Mouse (Mus musculus) cerebellum, adult 8-10 months (tissue): Measurements from ENCODE around the gene Casp12.
"Not testable (repeated sequence)": the region's sequence is repeated elsewhere in the genome, so short reads cannot be mapped to it uniquely, and the experiment has no call there.

Source experiments
- DNase-seq: peaks from one replicate; pipeline ENCODE4 v3.0.0; 2022

The Casp12 gene

GRCm38 (mm10) chr9:5345291-5345898 is at the start of gene Casp12:
Gene Casp12, plus strand, starts transcription at chr9:5345430.
- DNase-seq = no peak

GRCm38 (mm10) chr9:5296354-5297237 is 48.6 kb upstream of the Casp12 start:
- no peak for DNase-seq

- DNase-seq = no peak
Measured at GRCm38 (mm10) chr9:5298329-5299131, 46.7 kb upstream of the Casp12 start, which contains the start of gene Casp1. Gene Casp1, plus strand, starts transcription at chr9:5298517.

- DNase-seq = no peak
Measured at GRCm38 (mm10) chr9:5299132-5299381, 46.2 kb upstream of the Casp12 start.

- DNase-seq = no peak
Measured at GRCm38 (mm10) chr9:5308561-5308960, 36.7 kb upstream of the Casp12 start, which contains the start of gene Casp4. Gene Casp4, plus strand, starts transcription at chr9:5308828.

GRCm38 (mm10) chr9:5310112-5310511 is 35.1 kb upstream of the Casp12 start:
- DNase-seq = no peak

GRCm38 (mm10) chr9:5311435-5311834 is 33.8 kb upstream of the Casp12 start:
- no peak for DNase-seq

GRCm38 (mm10) chr9:5328204-5328603 is 17.0 kb upstream of the Casp12 start:
- no peak for DNase-seq

GRCm38 (mm10) chr9:5332441-5332840 is 12.8 kb upstream of the Casp12 start:
- no peak for DNase-seq

GRCm38 (mm10) chr9:5333422-5333821 is 11.8 kb upstream of the Casp12 start:
- no peak for DNase-seq

GRCm38 (mm10) chr9:5343092-5343491 is 2.1 kb upstream of the Casp12 start:
- DNase-seq = no peak

- no peak for DNase-seq
Measured at GRCm38 (mm10) chr9:5344090-5344489, 1.1 kb upstream of the Casp12 start.

GRCm38 (mm10) chr9:5347381-5347780 is 2.2 kb downstream of the Casp12 start:
- no peak for DNase-seq

- DNase-seq = no peak
Measured at GRCm38 (mm10) chr9:5353673-5354072, 8.4 kb downstream of the Casp12 start.

- DNase-seq = no peak
Measured at GRCm38 (mm10) chr9:5356801-5357200, 11.6 kb downstream of the Casp12 start.

GRCm38 (mm10) chr9:5393561-5393960 is 48.3 kb downstream of the Casp12 start:
- no peak for DNase-seq

- DNase-seq = not testable (repeated sequence)
Measured at GRCm38 (mm10) chr9:5395861-5396260, 50.6 kb downstream of the Casp12 start.

- no peak for DNase-seq
Measured at GRCm38 (mm10) chr9:5410988-5411568, 65.8 kb downstream of the Casp12 start.

GRCm38 (mm10) chr9:5412446-5413111 is 67.3 kb downstream of the Casp12 start:
- no peak for DNase-seq

GRCm38 (mm10) chr9:5417871-5418270 is 72.6 kb downstream of the Casp12 start:
- no peak for DNase-seq
